Mouse (Mus musculus): Measurements from ENCODE around the gene Ipo5. TPM values are rescaled to one million over a fixed set of nuclear protein-coding genes. Genes with fewer than 3 reads are reported as not detected.

Ipo5 gene
- polyA plus RNA-seq, 1 experiment from 2014 or later: 158 TPM

- H3K4me1 ChIP-seq: no peaks in the 10 kb centered on the region
- DNase-seq (ENCODE audit: low spot score): no peak
- WGBS: 94% methylated on average over 4 of the region's 4 CpGs
- H3K9me3 ChIP-seq (replicated peaks): no peaks in the 10 kb centered on the region
- H3K4me3 ChIP-seq: no peak overlapping the region
- H3K27me3 ChIP-seq (ENCODE audit: low read depth, poor library complexity, severe bottlenecking): no peaks in the 10 kb centered on the region
- H3K27ac ChIP-seq (replicated peaks): no peak overlapping the region
- peaks cover 99% of the 10 kb centered on the region for H3K36me3 ChIP-seq
Observed at GRCm38 (mm10) chr14:120931236-120931635, 20.2 kb downstream of the Ipo5 start.

DNA sequence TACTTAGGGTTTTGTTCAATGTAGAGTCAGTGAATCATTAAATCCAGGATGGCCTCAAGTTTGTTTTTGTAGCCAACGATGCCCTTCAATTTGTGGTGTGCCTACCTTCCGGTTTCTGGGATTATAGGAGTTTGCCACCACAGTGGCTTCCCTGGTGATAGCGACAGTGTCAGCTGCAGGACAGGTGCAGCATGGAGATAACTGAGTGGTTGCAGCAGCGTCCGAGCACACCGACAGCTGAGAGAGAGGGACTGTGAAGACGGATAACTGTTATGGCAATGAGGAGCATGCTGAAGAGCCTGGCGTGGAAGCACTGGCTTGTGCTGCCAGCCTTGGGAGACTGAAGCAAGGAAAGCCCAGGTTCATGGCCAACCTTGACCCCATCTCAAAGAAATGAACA is 22.6 kb downstream of the Ipo5 start:
- Histone ChIP-seq H3K27me3 (ENCODE audit: low read depth, poor library complexity, severe bottlenecking) (no peaks in the 10 kb centered on the region), H3K36me3 (peaks cover 100% of the 10 kb centered on the region), H3K4me3 (no peak overlapping the region), H3K9me3 (replicated peaks) (no peaks in the 10 kb centered on the region), H3K27ac (replicated peaks) (no peak overlapping the region), H3K4me1 (no peaks in the 10 kb centered on the region)
- 93% methylated on average over 8 of the region's 8 CpGs for WGBS
- DNase-seq (ENCODE audit: low spot score): no peak

GRCm38 (mm10) chr14:120937102-120937501 is 26.1 kb downstream of the Ipo5 start:
- Histone ChIP-seq H3K27me3 (ENCODE audit: low read depth, poor library complexity, severe bottlenecking) (no peaks in the 10 kb centered on the region), H3K4me3 (no peak overlapping the region), H3K4me1 (no peaks in the 10 kb centered on the region), H3K9me3 (replicated peaks) (no peaks in the 10 kb centered on the region), H3K36me3 (peaks cover 100% of the 10 kb centered on the region), H3K27ac (replicated peaks) (no peak overlapping the region)
- WGBS: 93% methylated on average over 1 of the region's 1 CpGs
- no peak for DNase-seq (ENCODE audit: low spot score)

GRCm38 (mm10) chr14:120942803-120943202 is 31.8 kb downstream of the Ipo5 start:
- no peaks in the 10 kb centered on the region for H3K9me3 ChIP-seq (replicated peaks)
- no peaks in the 10 kb centered on the region for H3K4me1 ChIP-seq
- 95% methylated on average over 9 of the region's 9 CpGs for WGBS
- DNase-seq (ENCODE audit: low spot score): no peak
- no peak overlapping the region for H3K27ac ChIP-seq (replicated peaks)
- H3K36me3 ChIP-seq: peaks cover 100% of the 10 kb centered on the region
- no peak overlapping the region for H3K4me3 ChIP-seq
- H3K27me3 ChIP-seq (ENCODE audit: low read depth, poor library complexity, severe bottlenecking): no peaks in the 10 kb centered on the region

GRCm38 (mm10) chr14:120945146-120945545 is 34.1 kb downstream of the Ipo5 start:
- WGBS: 92% methylated on average over 7 of the region's 7 CpGs
- H3K9me3 ChIP-seq (replicated peaks): 0 out of 2 replicates have a peak, but pooled peaks cover 6% of the 10 kb centered on the region
- no peak overlapping the region for H3K27ac ChIP-seq (replicated peaks)
- H3K4me3 ChIP-seq: no peak overlapping the region
- no peak for DNase-seq (ENCODE audit: low spot score)
- peaks cover 100% of the 10 kb centered on the region for H3K36me3 ChIP-seq
- H3K27me3 ChIP-seq (ENCODE audit: low read depth, poor library complexity, severe bottlenecking): no peaks in the 10 kb centered on the region
- no peaks in the 10 kb centered on the region for H3K4me1 ChIP-seq

DNA sequence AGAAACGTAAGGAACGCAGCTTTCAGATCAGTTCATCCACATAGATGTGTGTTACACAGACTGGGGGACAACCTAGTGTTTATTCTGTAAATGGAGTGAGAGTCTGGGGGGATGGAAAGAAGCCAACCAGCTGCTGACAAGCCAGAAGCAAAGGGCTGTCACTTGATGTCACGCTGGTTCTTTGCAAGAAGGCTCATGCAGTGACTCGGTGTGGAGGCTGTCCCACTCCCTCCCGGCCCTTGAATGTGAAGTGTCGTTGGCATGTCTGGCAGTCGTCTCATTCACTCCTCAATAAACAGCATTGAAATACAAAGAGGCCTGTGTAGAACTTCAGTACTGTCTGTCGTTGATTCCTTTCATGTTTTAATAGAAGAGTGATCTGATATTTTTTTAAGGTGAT is 36.1 kb downstream of the Ipo5 start:
- H3K4me3 ChIP-seq: no peak overlapping the region
- H3K9me3 ChIP-seq (replicated peaks): 0 out of 2 replicates have a peak, but pooled peaks cover 6% of the 10 kb centered on the region
- no peaks in the 10 kb centered on the region for H3K4me1 ChIP-seq
- H3K27ac ChIP-seq (replicated peaks): no peak overlapping the region
- H3K27me3 ChIP-seq (ENCODE audit: low read depth, poor library complexity, severe bottlenecking): no peaks in the 10 kb centered on the region
- 89% methylated on average over 8 of the region's 8 CpGs for WGBS
- H3K36me3 ChIP-seq: peaks cover 89% of the 10 kb centered on the region
- DNase-seq (ENCODE audit: low spot score): no peak

GRCm38 (mm10) chr14:120949002-120949401 is 38.0 kb downstream of the Ipo5 start:
- H3K27ac ChIP-seq (replicated peaks): no peak overlapping the region
- peaks cover 70% of the 10 kb centered on the region for H3K36me3 ChIP-seq
- H3K4me3 ChIP-seq: no peak overlapping the region
- no peaks in the 10 kb centered on the region for H3K27me3 ChIP-seq (ENCODE audit: low read depth, poor library complexity, severe bottlenecking)
- no peak for DNase-seq (ENCODE audit: low spot score)
- no peaks in the 10 kb centered on the region for H3K4me1 ChIP-seq
- 91% methylated on average over 5 of the region's 5 CpGs for WGBS
- H3K9me3 ChIP-seq (replicated peaks): 0 out of 2 replicates have a peak, but pooled peaks cover 6% of the 10 kb centered on the region

- no peak overlapping the region for H3K27ac ChIP-seq (replicated peaks)
- no peak for DNase-seq (ENCODE audit: low spot score)
- no peaks in the 10 kb centered on the region for H3K27me3 ChIP-seq (ENCODE audit: low read depth, poor library complexity, severe bottlenecking)
- 85% methylated on average over 2 of the region's 2 CpGs for WGBS
- H3K36me3 ChIP-seq: peaks cover 59% of the 10 kb centered on the region
- no peak overlapping the region for H3K4me3 ChIP-seq
- H3K9me3 ChIP-seq (replicated peaks): 0 out of 2 replicates have a peak, but pooled peaks cover 6% of the 10 kb centered on the region
- no peaks in the 10 kb centered on the region for H3K4me1 ChIP-seq
Observed at GRCm38 (mm10) chr14:120950068-120950467, 39.0 kb downstream of the Ipo5 start.

DNA sequence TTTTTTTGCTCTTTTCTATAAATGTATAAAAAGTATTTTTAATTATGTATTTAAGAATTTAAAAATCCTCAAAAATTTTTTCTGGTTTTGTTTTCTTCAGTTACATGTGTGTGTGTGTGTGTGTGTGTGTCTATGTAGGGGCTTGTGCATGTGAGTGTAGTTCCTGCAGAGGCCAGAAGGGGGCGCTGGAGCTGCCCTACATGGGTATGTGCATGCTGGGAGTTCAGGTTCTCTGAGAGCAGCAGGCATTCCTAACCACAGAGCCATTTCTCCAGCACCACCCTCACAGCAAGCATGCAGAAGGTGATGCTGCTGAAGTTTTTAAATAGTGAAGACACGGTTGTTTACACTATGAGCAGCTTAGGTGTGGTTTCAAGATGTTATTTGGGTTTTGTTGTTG is 41.4 kb downstream of the Ipo5 start:
- 52% methylated on average over 2 of the region's 2 CpGs for WGBS
- Histone ChIP-seq H3K9me3 (replicated peaks) (0 out of 2 replicates have a peak, but pooled peaks cover 6% of the 10 kb centered on the region), H3K4me3 (no peak overlapping the region), H3K4me1 (no peaks in the 10 kb centered on the region), H3K27me3 (ENCODE audit: low read depth, poor library complexity, severe bottlenecking) (no peaks in the 10 kb centered on the region), H3K27ac (replicated peaks) (no peak overlapping the region), H3K36me3 (peaks cover 36% of the 10 kb centered on the region)
- no peak for DNase-seq (ENCODE audit: low spot score)

- Histone ChIP-seq H3K27ac (replicated peaks) (no peak overlapping the region), H3K9me3 (replicated peaks) (no peaks in the 10 kb centered on the region), H3K27me3 (ENCODE audit: low read depth, poor library complexity, severe bottlenecking) (no peaks in the 10 kb centered on the region), H3K4me3 (no peak overlapping the region), H3K4me1 (peaks cover 7% of the 10 kb centered on the region), H3K36me3 (no peaks in the 10 kb centered on the region)
- no peak for DNase-seq (ENCODE audit: low spot score)
- 65% methylated on average over 8 of the region's 8 CpGs for WGBS
Observed at GRCm38 (mm10) chr14:120960551-120960950, 49.5 kb downstream of the Ipo5 start.

DNA sequence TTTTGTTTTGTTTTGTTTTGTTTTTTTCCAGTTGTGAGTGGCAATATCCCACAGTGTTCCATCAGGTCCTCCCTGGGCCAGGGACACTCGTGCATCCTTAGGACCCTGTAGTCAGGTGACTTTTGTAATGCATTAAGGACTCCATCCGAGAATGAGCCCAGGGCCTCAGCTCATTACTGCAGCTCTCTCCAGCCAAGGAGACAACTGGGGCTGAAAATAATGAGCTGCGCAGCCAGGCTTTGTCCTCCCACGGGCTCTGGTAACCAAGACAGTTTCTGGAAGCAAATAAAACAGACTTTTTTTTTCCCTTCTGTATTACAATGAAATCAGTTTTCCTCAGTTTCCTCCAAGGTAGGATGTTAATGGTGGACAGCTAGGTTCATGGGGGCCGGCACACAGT is 50.0 kb downstream of the Ipo5 start:
- Histone ChIP-seq H3K4me1 (peaks cover 7% of the 10 kb centered on the region), H3K27me3 (ENCODE audit: low read depth, poor library complexity, severe bottlenecking) (no peaks in the 10 kb centered on the region), H3K9me3 (replicated peaks) (no peaks in the 10 kb centered on the region), H3K4me3 (no peak overlapping the region), H3K27ac (replicated peaks) (no peak overlapping the region), H3K36me3 (no peaks in the 10 kb centered on the region)
- WGBS: 61% methylated on average over 5 of the region's 5 CpGs
- no peak for DNase-seq (ENCODE audit: low spot score)

DNA sequence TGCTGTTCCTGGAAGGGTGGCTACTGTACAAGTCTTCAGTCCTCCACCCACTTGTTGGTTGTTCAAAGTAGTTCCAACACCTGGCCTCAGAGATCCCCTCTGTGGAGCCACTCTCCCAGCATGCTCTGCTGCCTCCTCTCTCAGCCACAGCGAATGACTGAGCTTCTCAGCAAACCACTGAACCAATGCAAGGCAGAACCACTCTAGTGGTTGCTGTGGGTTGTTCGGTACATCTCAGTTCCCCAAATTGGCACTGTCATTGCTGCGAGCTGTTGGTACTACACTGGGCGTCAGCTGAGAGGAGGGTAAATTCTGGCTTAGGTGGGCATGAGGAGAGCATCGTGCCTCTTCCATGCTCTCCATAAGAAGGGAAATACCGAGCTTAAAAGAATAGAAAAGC is 56.0 kb downstream of the Ipo5 start:
- no peak overlapping the region for H3K4me3 ChIP-seq
- H3K27me3 ChIP-seq (ENCODE audit: low read depth, poor library complexity, severe bottlenecking): no peaks in the 10 kb centered on the region
- no peak for DNase-seq (ENCODE audit: low spot score)
- no peaks in the 10 kb centered on the region for H3K4me1 ChIP-seq
- WGBS: 94% methylated on average over 6 of the region's 6 CpGs
- H3K27ac ChIP-seq (replicated peaks): no peak overlapping the region
- H3K36me3 ChIP-seq: no peaks in the 10 kb centered on the region
- H3K9me3 ChIP-seq (replicated peaks): no peaks in the 10 kb centered on the region

- Histone ChIP-seq H3K36me3 (no peaks in the 10 kb centered on the region), H3K27me3 (ENCODE audit: low read depth, poor library complexity, severe bottlenecking) (no peaks in the 10 kb centered on the region), H3K4me1 (no peaks in the 10 kb centered on the region), H3K9me3 (replicated peaks) (no peaks in the 10 kb centered on the region), H3K4me3 (no peak overlapping the region), H3K27ac (replicated peaks) (no peak overlapping the region)
- 86% methylated on average over 4 of the region's 4 CpGs for WGBS
- no peak for DNase-seq (ENCODE audit: low spot score)
Observed at GRCm38 (mm10) chr14:120968723-120969122, 57.7 kb downstream of the Ipo5 start.

DNA sequence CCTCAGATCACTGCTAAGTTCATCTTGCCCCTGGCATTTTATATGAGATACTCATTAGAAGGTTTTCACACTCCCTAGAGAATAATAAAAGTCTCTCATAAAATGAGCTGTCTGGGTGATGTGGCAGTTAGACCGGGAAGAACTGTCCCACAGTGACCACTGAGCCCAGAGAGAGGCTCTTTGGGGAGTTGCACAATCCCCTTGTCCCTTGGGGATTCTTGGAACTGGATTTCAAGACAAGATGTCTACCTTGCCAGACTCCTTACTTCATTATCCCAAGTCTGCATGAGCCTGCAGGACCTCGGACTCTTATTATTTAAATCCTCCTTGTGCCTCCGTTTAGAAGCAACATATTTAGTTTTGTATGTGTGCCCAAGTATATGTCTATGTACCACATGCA is 58.6 kb downstream of the Ipo5 start:
- H3K4me1 ChIP-seq: no peaks in the 10 kb centered on the region
- no peak overlapping the region for H3K4me3 ChIP-seq
- no peaks in the 10 kb centered on the region for H3K27me3 ChIP-seq (ENCODE audit: low read depth, poor library complexity, severe bottlenecking)
- DNase-seq (ENCODE audit: low spot score): no peak
- H3K27ac ChIP-seq (replicated peaks): no peak overlapping the region
- 91% methylated on average over 3 of the region's 3 CpGs for WGBS
- no peaks in the 10 kb centered on the region for H3K9me3 ChIP-seq (replicated peaks)
- H3K36me3 ChIP-seq: no peaks in the 10 kb centered on the region

Data from midbrain, embryonic 10.5 days (tissue).